Mouse (Mus musculus) ES-Bruce4 (cell line): ENCODE data around the gene Gm40460.
A peak's percentile ranks its signal among the peaks of the same experiment; 100 is the strongest.

Source experiments
- CTCF ChIP-seq: IDR thresholded peaks from one replicate; pipeline ENCODE4 v1.8.1; 2011; ENCODE audit warnings: low read depth, low read length
- POLR2A ChIP-seq: IDR thresholded peaks from one replicate; pipeline ENCODE4 v1.8.1; 2011; ENCODE audit warnings: low read length; ENCODE audit not compliant: insufficient read depth

GRCm38 (mm10) chr7:142285130-142285835 is 44.4 kb upstream of the Gm40460 start:
- peak; percentile 37 for TF ChIP-seq CTCF
- TF ChIP-seq POLR2A = no peak
